21 mouse cellular contexts compared by ENCODE assay signal in the genomic region with DNA sequence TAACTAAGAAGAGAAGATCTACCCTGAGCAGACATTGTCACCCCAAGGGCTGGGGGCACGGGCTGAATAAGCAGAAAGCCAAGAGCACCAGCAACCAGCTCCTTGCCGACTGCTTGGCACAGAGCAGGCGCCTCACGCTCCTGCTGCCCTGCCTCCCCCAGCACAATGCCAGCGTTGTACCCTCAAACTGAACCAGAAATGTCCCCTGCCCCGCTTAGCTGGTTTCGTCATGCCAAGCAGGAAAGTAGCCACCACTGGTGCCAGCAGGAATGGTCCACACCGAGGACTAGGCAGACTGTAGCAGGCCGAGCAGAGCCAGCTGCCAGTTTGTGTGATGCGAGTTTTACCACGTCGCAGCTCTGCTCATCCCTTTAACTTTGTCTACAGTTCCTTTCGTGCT. TPM values are rescaled to one million over a fixed set of nuclear protein-coding genes. Genes with fewer than 3 reads are reported as not detected.
"Had no signal": no experiment of that assay in that cellular context is flagged by ENCODE, and none has a peak within 500 bp of the region (broad histone marks: within the 10 kb centered on the region; RNA-seq: fewer than 3 reads in every experiment).

No protein-coding gene starts in this region.

- H3K4me2 ChIP-seq: limb, embryonic 13.5 days; midbrain, embryonic 13.5 days; neural tube, embryonic 12.5 days had no signal

- H3K4me1 ChIP-seq: limb, embryonic 13.5 days; midbrain, embryonic 13.5 days; neural tube, embryonic 12.5 days had no signal

- H3K4me3 ChIP-seq: limb, embryonic 13.5 days; midbrain, embryonic 13.5 days; neural tube, embryonic 12.5 days had no signal

- H3K9me3 ChIP-seq: limb, embryonic 13.5 days; midbrain, embryonic 13.5 days; neural tube, embryonic 12.5 days had no signal

- H3K27ac ChIP-seq: limb, embryonic 13.5 days; liver, embryonic 14.5 days; midbrain, embryonic 13.5 days; neural tube, embryonic 12.5 days had no signal

- DNase-seq: kidney, postnatal 36 days; left cerebral cortex, postnatal 4 days; lung, adult 2 months; lung, postnatal 36 days; retina, postnatal 1 day; right cerebral cortex, postnatal 4 days; spleen, adult 18-20 months; thymus, adult 18-20 months; thymus, postnatal 14 days had no signal

- H3K27me3 ChIP-seq: limb, embryonic 13.5 days; midbrain, embryonic 13.5 days; neural tube, embryonic 12.5 days had no signal

- H3K9ac ChIP-seq: limb, embryonic 13.5 days; liver, embryonic 14.5 days; midbrain, embryonic 13.5 days; neural tube, embryonic 12.5 days had no signal

- ATAC-seq: lung, postnatal 0 days; midbrain, embryonic 13.5 days had no signal

RNA-seq across cellular contexts. Expression of gene Gm13090, which starts 7.4 kb away (rescaled TPM):
- total RNA-seq: layer of hippocampus, adult 18-20 months; layer of hippocampus, postnatal 14 days; left cerebral cortex, adult 18-20 months; left cerebral cortex, postnatal 10 days; left cerebral cortex, postnatal 4 days; liver, adult 2 months; megakaryocyte progenitor cell, adult 5-6 weeks; monocyte, adult 5-6 weeks had no signal
- polyA plus RNA-seq: limb, embryonic 13.5 days; liver, adult 2 months; liver, embryonic 14.5 days; lung, adult 2 months; lung, postnatal 0 days; neural tube, embryonic 12.5 days had no signal
